Mouse (Mus musculus) lung, adult 2 months (tissue): ENCODE results near the gene Ms4a4c. TPM values are rescaled to one million over a fixed set of nuclear protein-coding genes. Genes with fewer than 3 reads are reported as not detected.
"Not testable (repeated sequence)": the region's sequence is repeated elsewhere in the genome, so short reads cannot be mapped to it uniquely, and the experiment has no call there.

Experiments used
- DNase-seq: peaks from one replicate; pipeline ENCODE4 v3.0.0; 2022
- H3K4me1 ChIP-seq: fragments of 200-500 bp; 2 replicates; pipeline ENCODE4 v1.6.1; 2011; ENCODE audit warnings: low read length; ENCODE audit not compliant: control insufficient read depth, insufficient read depth
- H3K4me3 ChIP-seq: fragments of 200-500 bp; replicated peaks from 2 replicates; pipeline ENCODE3; 2011; ENCODE audit warnings: low read depth, mild to moderate bottlenecking, control low read depth, low read length; ENCODE audit errors: extremely low read depth
- CTCF ChIP-seq: fragments of 200-500 bp; IDR thresholded peaks from 2 replicates; pipeline ENCODE4 v1.5.1; 2011; ENCODE audit warnings: mild to moderate bottlenecking, low read length, control low read depth; ENCODE audit not compliant: insufficient read depth
- POLR2A ChIP-seq: fragments of 200-500 bp; IDR thresholded peaks from 2 replicates; pipeline ENCODE4 v1.6.1; 2011; ENCODE audit warnings: low read depth, mild to moderate bottlenecking, control low read depth, low read length, borderline replicate concordance; ENCODE audit errors: extremely low read depth
- WGBS: fragments of 180-500 bp; shearing (Covaris S2); methylation state at CpG from one replicate; pipeline ENCODE4 v1.1.7; 2018; 5-methylcytosine and 5-hydroxymethylcytosine counted together
- polyA plus RNA-seq: library from polyadenylated mRNA; depleted of rRNA; stranded (reverse); fragments of >200 nt; gene quantifications from 2 replicates; pipeline ENCODE4 v1.2.3, GENCODE M21; 2012; rRNA removed

Gene Ms4a4c
- polyA plus RNA-seq, 1 experiment, result 2.9 TPM

GRCm38 (mm10) chr19:11443964-11444363 is 39.4 kb downstream of the Ms4a4c start:
- DNase-seq, result no peak
- Histone ChIP-seq H3K4me1 (no peaks in the 10 kb centered on the region), H3K4me3 (peak overlapping the region; percentile 24)
- no peak for TF ChIP-seq CTCF
- TF ChIP-seq POLR2A, result no peak
- WGBS, result 71% methylated on average over 5 of the region's 5 CpGs

- no peak for DNase-seq
- 71% methylated on average over 2 of the region's 2 CpGs for WGBS
- TF ChIP-seq CTCF (no peak), POLR2A (no peak)
- Histone ChIP-seq H3K4me3 (no peak overlapping the region), H3K4me1 (no peaks in the 10 kb centered on the region)
These were observed 42.7 kb downstream of the Ms4a4c start for GRCm38 (mm10) chr19:11447238-11447637.

GRCm38 (mm10) chr19:11459041-11459440 is 54.5 kb downstream of the Ms4a4c start:
- WGBS, result 73% methylated on average over 4 of the region's 4 CpGs
- not testable (repeated sequence) for DNase-seq, H3K4me3 ChIP-seq, H3K4me1 ChIP-seq

- not testable (repeated sequence) for DNase-seq, H3K4me3 ChIP-seq, H3K4me1 ChIP-seq
- WGBS, result 18% methylated on average over 1 of the region's 1 CpGs
These were observed 60.2 kb downstream of the Ms4a4c start for GRCm38 (mm10) chr19:11464795-11465194.

- no peaks in the 10 kb centered on the region for H3K4me1 ChIP-seq
- H3K4me3 ChIP-seq, result no peak overlapping the region
- 42% methylated on average over 5 of the region's 5 CpGs for WGBS
- no peak for DNase-seq
- TF ChIP-seq CTCF (no peak), POLR2A (no peak)
These were observed 61.9 kb downstream of the Ms4a4c start for GRCm38 (mm10) chr19:11466471-11466870.

GRCm38 (mm10) chr19:11468361-11468760 is 63.8 kb downstream of the Ms4a4c start:
- H3K4me1 ChIP-seq, DNase-seq, H3K4me3 ChIP-seq: not testable (repeated sequence)
- 45% methylated on average over 1 of the region's 1 CpGs for WGBS

- not testable (repeated sequence) for DNase-seq, H3K4me1 ChIP-seq, H3K4me3 ChIP-seq
- WGBS, result 70% methylated on average over 4 of the region's 4 CpGs
These were observed 64.6 kb downstream of the Ms4a4c start, which contains the start of gene Ms4a6c for GRCm38 (mm10) chr19:11469215-11469614. Gene Ms4a6c, plus strand, starts transcription at chr19:11469366.

Other genes starting within 250 kb of the Ms4a4c start
- gene 1700025F22Rik, start 239.4 kb upstream of the Ms4a4c start, polyA plus RNA-seq, result not detected in 2 replicates
- gene Ms4a13, start 208.0 kb upstream of the Ms4a4c start, polyA plus RNA-seq, result not detected in 2 replicates
- gene Ms4a12, start 172.3 kb upstream of the Ms4a4c start, polyA plus RNA-seq, result not detected in 2 replicates
- 1.7 and 2.7 TPM in 2 replicates for gene Ms4a1, start 138.5 kb upstream of the Ms4a4c start, polyA plus RNA-seq
- not detected in 2 replicates for gene Ms4a5, start 120.9 kb upstream of the Ms4a4c start, polyA plus RNA-seq
- 0.16 and 0.19 TPM in 2 replicates for gene Ms4a14, start 90.3 kb upstream of the Ms4a4c start, polyA plus RNA-seq
- 1.4 and 1.5 TPM in 2 replicates for gene Ms4a7, start 68.6 kb upstream of the Ms4a4c start, polyA plus RNA-seq
- 0.44 and 0.99 TPM in 2 replicates for gene Ms4a4a, start 29.2 kb upstream of the Ms4a4c start, polyA plus RNA-seq
- 4.3 and 8.7 TPM in 2 replicates for gene Ms4a4b, start 38.8 kb downstream of the Ms4a4c start, polyA plus RNA-seq
- 3.6 and 7.1 TPM in 2 replicates for gene Ms4a6c, start 64.6 kb downstream of the Ms4a4c start, polyA plus RNA-seq
- gene Gm8369, start 81.2 kb downstream of the Ms4a4c start, polyA plus RNA-seq, result 3.4 and 8.1 TPM in 2 replicates
- gene Ms4a6b, start 111.7 kb downstream of the Ms4a4c start, polyA plus RNA-seq, result 4.2 and 7.2 TPM in 2 replicates
- gene Ms4a4d, start 132.0 kb downstream of the Ms4a4c start, polyA plus RNA-seq, result 31.7 and 38.3 TPM in 2 replicates
- 2.5 and 4.1 TPM in 2 replicates for gene Ms4a6d, start 200.1 kb downstream of the Ms4a4c start, polyA plus RNA-seq
- 0.05 and 0.14 TPM in 2 replicates for gene Ms4a2, start 218.9 kb downstream of the Ms4a4c start, polyA plus RNA-seq
- gene Ms4a3, start 236.1 kb downstream of the Ms4a4c start, polyA plus RNA-seq, result not detected in 2 replicates